Mouse (Mus musculus): ENCODE results near the gene Rbm20. TPM values are rescaled to one million over a fixed set of nuclear protein-coding genes. Genes with fewer than 3 reads are reported as not detected.

The Rbm20 gene
- total and polyA plus RNA-seq, 3 experiments: 143 to 231 (median 194) TPM

- TF ChIP-seq EP300 (IDR thresholded peaks at IDR 0.05; ENCODE audit: insufficient read depth, low read depth, low read length): no peak
- no peak for TF ChIP-seq CTCF (IDR thresholded peaks at IDR 0.05)
- TF ChIP-seq POLR2A (IDR thresholded peaks at IDR 0.05; ENCODE audit: insufficient read depth, low read depth, low read length): no peak
- Histone ChIP-seq H3K4me1 (ENCODE audit: control insufficient read depth, insufficient read depth, low read length) (peaks cover 8% of the 10 kb centered on the region; the same call in 1 of the 2 replicates), H3K9ac (ENCODE audit: low read depth, low read length) (no peak overlapping the region), H3K27me3 (ENCODE audit: control insufficient read depth, insufficient read depth, low read length) (no peaks in the 10 kb centered on the region), H3K36me3 (ENCODE audit: control insufficient read depth, insufficient read depth, low read length) (no peaks in the 10 kb centered on the region; the same call in 1 of the 2 replicates), H3K4me3 (no peak overlapping the region), H3K27ac (peak overlapping the region; percentile 53), H3K79me2 (replicated peaks; ENCODE audit: control insufficient read depth, insufficient read depth, low read length) (no peaks in the 10 kb centered on the region)
- intact Hi-C loops (cut with DNase I): no loop called here
- 69% methylated on average over 9 of the region's 9 CpGs for WGBS
- no peak for DNase-seq
Measured at GRCm38 (mm10) chr19:53701434-53701833, 24.3 kb downstream of the Rbm20 start.

- TF ChIP-seq CTCF (IDR thresholded peaks at IDR 0.05): peak; percentile 76
- no peak for TF ChIP-seq POLR2A (IDR thresholded peaks at IDR 0.05; ENCODE audit: insufficient read depth, low read depth, low read length)
- TF ChIP-seq EP300 (IDR thresholded peaks at IDR 0.05; ENCODE audit: insufficient read depth, low read depth, low read length): 0 out of 2 replicates have a peak, but pooled peaks have one; percentile 41
- Histone ChIP-seq H3K9ac (ENCODE audit: low read depth, low read length) (peak overlapping the region; percentile 36; the same call in 1 of the 2 replicates), H3K27me3 (ENCODE audit: control insufficient read depth, insufficient read depth, low read length) (no peaks in the 10 kb centered on the region), H3K4me3 (no peak overlapping the region), H3K27ac (peak overlapping the region; percentile 37), H3K36me3 (ENCODE audit: control insufficient read depth, insufficient read depth, low read length) (no peaks in the 10 kb centered on the region; the same call in none of the 2 replicates), H3K79me2 (replicated peaks; ENCODE audit: control insufficient read depth, insufficient read depth, low read length) (no peaks in the 10 kb centered on the region), H3K4me1 (ENCODE audit: control insufficient read depth, insufficient read depth, low read length) (peaks cover 3% of the 10 kb centered on the region; the same call in 1 of the 2 replicates)
- intact Hi-C loops (cut with DNase I): no loop called here
- DNase-seq: peak in 1 of 2 experiments; percentile 56
- WGBS: 12% methylated on average over 29 of the region's 29 CpGs
Measured at GRCm38 (mm10) chr19:53704895-53705823, 28.1 kb downstream of the Rbm20 start.

GRCm38 (mm10) chr19:53708401-53708800, 31.3 kb downstream of the Rbm20 start:
- TF ChIP-seq POLR2A (IDR thresholded peaks at IDR 0.05; ENCODE audit: insufficient read depth, low read depth, low read length): no peak
- peak; percentile 59; the same call in 1 of the 2 replicates for TF ChIP-seq EP300 (IDR thresholded peaks at IDR 0.05; ENCODE audit: insufficient read depth, low read depth, low read length)
- TF ChIP-seq CTCF (IDR thresholded peaks at IDR 0.05): no peak
- Histone ChIP-seq H3K36me3 (ENCODE audit: control insufficient read depth, insufficient read depth, low read length) (peaks cover 3% of the 10 kb centered on the region; the same call in 1 of the 2 replicates), H3K4me1 (ENCODE audit: control insufficient read depth, insufficient read depth, low read length) (peaks cover 12% of the 10 kb centered on the region), H3K27me3 (ENCODE audit: control insufficient read depth, insufficient read depth, low read length) (no peaks in the 10 kb centered on the region), H3K9ac (ENCODE audit: low read depth, low read length) (no peak overlapping the region), H3K27ac (peak overlapping the region; percentile 76), H3K4me3 (no peak overlapping the region), H3K79me2 (replicated peaks; ENCODE audit: control insufficient read depth, insufficient read depth, low read length) (no peaks in the 10 kb centered on the region)
- 5% methylated on average over 11 of the region's 11 CpGs for WGBS
- DNase-seq: peak; percentile 60 to 73
- intact Hi-C loops (cut with DNase I): no loop called here

GRCm38 (mm10) chr19:53710861-53711260, 33.8 kb downstream of the Rbm20 start:
- Histone ChIP-seq H3K36me3 (ENCODE audit: control insufficient read depth, insufficient read depth, low read length) (peaks cover 17% of the 10 kb centered on the region), H3K27me3 (ENCODE audit: control insufficient read depth, insufficient read depth, low read length) (no peaks in the 10 kb centered on the region), H3K4me1 (ENCODE audit: control insufficient read depth, insufficient read depth, low read length) (peaks cover 10% of the 10 kb centered on the region), H3K27ac (peak overlapping the region; percentile 80), H3K9ac (ENCODE audit: low read depth, low read length) (0 out of 2 replicates have a peak overlapping the region, but pooled peaks have one; percentile 4), H3K4me3 (no peak overlapping the region), H3K79me2 (replicated peaks; ENCODE audit: control insufficient read depth, insufficient read depth, low read length) (no peaks in the 10 kb centered on the region)
- no peak for TF ChIP-seq POLR2A (IDR thresholded peaks at IDR 0.05; ENCODE audit: insufficient read depth, low read depth, low read length)
- TF ChIP-seq CTCF (IDR thresholded peaks at IDR 0.05): no peak
- TF ChIP-seq EP300 (IDR thresholded peaks at IDR 0.05; ENCODE audit: insufficient read depth, low read depth, low read length): peak; percentile 77
- DNase-seq: peak in 1 of 2 experiments; percentile 54
- intact Hi-C loops (cut with DNase I): loop anchor here (5.0 kb wide), 1 partner anchor 34 kb away; the partner anchor contains the start of gene Rbm20
- 27% methylated on average over 4 of the region's 4 CpGs for WGBS

- Histone ChIP-seq H3K36me3 (ENCODE audit: control insufficient read depth, insufficient read depth, low read length) (peaks cover 18% of the 10 kb centered on the region), H3K4me1 (ENCODE audit: control insufficient read depth, insufficient read depth, low read length) (peaks cover 12% of the 10 kb centered on the region), H3K4me3 (no peak overlapping the region), H3K79me2 (replicated peaks; ENCODE audit: control insufficient read depth, insufficient read depth, low read length) (no peaks in the 10 kb centered on the region), H3K9ac (ENCODE audit: low read depth, low read length) (peak overlapping the region; percentile 26; the same call in 1 of the 2 replicates), H3K27ac (peak overlapping the region; percentile 80), H3K27me3 (ENCODE audit: control insufficient read depth, insufficient read depth, low read length) (no peaks in the 10 kb centered on the region)
- peak in 1 of 2 experiments; percentile 30 for DNase-seq
- 10% methylated on average over 8 of the region's 8 CpGs for WGBS
- no peak for TF ChIP-seq POLR2A (IDR thresholded peaks at IDR 0.05; ENCODE audit: insufficient read depth, low read depth, low read length)
- intact Hi-C loops (cut with DNase I): loop anchor here (5.0 kb wide), 1 partner anchor 34 kb away; the partner anchor contains the start of gene Rbm20
Measured at GRCm38 (mm10) chr19:53711261-53711890, 34.3 kb downstream of the Rbm20 start.

Measured in heart, adult 2 months (tissue).